Mouse (Mus musculus) testis, postnatal 10 days (tissue): ENCODE data around the gene Sh3pxd2b.

Experiments
- DNase-seq: peaks from one replicate; pipeline ENCODE4 v3.0.0; 2021; ENCODE audit warnings: low spot score

Gene Sh3pxd2b

DNA sequence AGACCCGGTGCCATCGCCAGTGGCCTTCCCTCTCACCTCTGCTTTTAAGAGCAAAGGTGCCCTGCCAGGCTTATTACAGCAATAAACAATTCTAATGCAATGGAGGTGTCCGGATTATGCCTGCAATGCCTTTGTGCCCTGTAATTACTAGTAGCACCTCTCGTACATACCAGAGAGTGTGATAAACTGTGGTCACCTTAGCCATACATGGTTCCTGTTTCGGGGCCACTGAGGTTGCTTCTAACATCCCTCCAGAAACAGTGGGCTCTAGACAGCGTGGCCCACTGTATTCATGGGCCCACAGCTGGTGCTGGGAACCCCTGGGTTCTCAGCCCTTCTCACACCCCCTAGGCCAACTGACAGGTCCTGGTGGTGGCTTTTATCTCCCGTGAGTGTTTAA lies 79.9 kb downstream of the Sh3pxd2b start:
- no peak for DNase-seq

DNA sequence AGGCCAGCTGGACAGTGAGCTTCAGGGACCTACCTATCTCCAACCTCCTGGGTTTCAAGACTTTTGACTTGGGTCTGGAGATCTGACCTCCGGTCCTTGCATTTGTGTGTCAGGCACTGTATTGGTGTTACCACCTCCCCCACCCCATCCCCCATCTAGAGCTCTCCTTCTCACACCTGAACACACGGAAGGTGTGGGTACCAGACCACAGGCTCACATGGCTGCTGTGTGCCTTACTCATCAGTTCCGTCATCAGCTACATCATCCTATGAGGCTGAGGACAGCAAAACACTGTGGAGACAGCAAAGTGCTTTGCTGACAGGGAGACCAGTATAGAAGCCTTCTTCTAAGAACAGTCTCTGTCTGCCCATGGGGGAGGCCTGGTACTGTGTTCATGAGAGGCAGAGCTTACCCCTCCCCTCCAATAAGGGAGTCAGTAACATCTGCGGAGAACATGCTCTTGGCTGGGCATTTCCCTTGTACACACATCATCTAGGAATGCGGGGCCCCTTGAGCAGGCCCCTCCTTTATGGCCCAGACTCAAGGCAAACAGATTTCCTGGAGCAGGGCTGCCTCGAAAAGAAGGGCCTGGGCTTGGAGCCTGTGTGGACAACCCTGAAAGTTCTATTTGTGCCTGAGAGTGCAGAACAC lies 87.9 kb downstream of the Sh3pxd2b start:
- DNase-seq, result peak; percentile 66

DNA sequence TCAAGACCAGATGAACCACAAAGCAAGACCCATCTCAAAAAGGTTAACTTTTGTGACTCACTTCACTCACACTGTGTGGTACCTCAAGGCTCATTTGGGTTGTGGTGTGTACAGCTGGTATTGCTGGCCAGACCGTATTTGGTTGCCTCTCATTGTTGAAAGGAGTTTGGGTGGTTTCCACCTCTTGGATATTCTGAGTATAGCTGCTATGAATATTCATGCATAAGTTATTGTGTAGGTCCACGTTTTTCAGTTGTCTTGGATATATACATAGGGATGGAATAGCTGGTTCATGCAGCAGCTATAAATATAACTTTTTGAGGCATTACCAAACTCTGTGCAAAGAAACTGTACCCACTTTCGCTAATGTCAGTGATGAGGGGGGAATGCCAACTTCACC lies 95.0 kb downstream of the Sh3pxd2b start:
- DNase-seq, result no peak

DNA sequence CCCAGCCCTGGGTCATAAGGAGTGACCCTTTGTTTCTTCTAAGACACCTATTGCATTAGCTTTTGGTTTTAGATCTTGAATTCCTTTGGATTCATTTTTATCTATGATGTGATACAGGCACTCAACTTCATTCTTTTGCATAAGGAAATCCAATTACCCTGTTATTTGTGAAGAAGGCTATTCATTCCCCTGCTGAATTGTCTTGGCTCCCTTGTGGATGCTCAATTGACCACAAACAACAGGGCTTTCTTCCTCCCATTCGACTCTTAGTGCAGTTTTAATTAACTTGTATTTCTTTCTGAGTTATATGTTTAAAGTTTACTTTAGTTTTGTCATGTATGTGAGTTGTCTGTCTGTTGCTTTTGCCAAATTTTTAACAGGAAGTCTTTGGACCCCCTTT lies 96.6 kb downstream of the Sh3pxd2b start:
- no peak for DNase-seq

DNA sequence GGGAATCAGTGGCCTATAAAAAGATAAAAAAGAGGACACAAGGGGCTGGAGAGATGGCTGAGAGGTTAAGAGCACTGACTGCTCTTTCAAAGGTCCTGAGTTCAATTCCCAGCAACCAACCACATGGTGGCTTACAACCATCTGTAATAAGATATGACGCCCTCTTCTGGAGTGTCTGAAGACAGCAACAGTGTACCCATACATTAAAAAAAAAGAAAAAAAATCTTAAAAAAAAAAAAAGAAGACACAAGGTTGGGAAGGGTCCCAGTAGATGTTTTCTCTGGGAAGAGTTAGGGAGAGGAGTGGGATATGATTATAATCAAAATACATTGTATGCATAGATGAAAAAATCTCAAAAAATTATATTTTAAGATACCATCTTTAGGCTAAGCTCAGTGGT lies 97.5 kb downstream of the Sh3pxd2b start:
- DNase-seq, result no peak

DNA sequence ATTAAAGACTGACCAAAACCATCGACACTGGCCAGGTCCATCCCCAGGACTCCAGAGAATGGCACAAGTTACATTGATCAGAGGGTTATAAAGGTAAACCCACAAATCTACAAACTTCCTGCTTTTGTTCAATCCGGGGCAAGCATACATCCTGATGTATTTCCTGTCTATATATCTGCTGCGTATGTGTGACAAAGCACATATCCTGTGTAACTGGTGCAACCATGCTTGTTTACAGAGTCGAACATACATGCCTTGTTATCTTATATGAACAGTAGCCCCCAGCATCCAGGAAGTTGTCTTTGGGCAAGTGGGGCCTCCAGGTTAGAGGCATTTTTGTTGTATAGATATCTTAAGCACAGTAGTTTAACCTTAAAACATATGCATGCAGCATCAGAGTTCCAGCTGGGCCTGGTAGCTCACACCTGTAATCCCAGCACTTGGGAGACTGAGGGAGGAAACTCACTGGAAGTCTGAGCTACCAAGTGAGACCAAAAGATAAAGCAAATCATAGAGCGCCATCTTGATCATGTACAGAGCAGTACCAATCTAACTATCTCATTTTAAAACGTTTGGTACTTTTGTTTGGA lies 98.1 kb downstream of the Sh3pxd2b start:
- no peak for DNase-seq

DNA sequence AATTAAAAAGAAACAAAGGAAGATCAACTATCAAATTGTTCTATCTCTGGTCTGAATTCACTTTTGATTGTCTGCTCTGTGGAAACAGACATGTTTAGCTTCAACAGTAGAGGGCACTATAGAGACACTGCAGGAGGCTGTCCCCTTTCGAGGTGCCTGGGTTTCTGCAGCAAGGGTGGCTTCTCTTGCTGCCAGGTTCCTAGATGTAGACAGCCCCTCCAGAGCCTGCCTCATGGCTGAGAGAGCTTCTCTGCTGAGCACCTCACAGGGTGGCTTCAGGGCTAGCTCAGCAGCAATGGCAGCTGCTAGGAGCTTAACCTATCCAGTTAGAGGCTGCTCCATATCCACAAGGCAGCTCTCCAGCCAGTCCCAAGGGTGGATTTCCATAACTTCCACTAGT lies 102.6 kb downstream of the Sh3pxd2b start:
- DNase-seq, result peak; percentile 53

DNA sequence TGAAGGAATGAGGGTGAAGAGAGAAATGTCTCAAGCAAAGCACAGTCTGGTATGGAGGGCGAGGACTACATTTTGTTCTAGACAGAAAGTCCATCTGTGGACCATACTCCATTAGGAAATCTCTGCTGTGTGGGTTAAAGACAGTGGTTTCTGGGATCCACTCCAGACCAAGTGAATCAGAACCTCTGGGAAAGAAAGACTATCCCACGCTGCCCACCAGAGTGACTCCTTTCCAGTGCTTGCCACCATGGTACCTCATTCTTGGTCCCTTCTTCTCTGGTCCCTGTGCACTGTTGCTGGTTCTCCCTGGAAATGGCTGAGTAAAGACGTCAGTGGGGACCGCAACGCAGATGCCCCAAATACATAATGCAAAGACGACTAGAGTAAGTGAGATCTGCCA lies 103.7 kb downstream of the Sh3pxd2b start:
- no peak for DNase-seq

DNA sequence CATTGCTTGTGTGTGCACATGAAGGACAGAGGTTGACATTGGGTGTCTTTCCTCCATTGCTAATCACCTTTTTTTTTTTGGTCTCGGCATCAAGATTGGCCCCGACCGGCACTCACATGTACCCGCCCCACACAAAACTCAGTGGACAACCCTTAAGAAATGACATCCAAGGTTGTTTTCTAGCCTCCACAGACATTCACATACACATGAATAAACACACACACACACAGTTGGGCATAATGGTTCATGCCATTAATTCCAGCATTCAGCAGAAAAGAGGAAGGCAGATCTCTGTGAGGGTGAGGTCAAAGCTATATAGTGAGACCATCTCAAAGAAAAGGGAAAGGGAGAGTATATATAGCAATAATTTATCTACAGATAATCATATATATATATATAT lies 105.1 kb downstream of the Sh3pxd2b start:
- no peak for DNase-seq

DNA sequence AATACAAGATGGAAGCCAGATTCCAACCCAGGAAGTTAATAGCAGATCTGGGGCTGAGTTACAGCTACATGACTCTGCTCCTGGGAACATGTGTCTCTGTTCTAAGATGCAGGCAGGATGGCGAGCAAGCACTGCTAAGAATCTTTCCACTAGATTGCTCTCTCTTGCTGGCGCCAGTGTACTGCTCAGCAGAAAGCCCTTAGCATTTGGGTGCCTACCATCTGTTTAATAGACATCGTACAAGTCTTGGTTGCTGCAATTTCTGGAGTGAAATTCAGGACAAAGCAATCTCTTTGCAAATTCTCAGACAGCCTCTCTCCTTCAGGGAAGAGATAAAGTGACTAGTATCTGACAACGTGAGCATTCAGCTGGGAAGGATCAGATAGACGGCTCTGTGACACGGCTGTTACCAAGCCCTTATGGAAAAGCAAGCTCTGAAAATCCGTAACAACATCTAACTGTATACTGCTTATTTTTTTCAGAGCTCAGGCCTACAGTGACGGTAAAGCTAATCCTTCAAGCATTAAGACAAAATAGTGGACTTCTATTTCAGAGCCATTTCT lies 105.8 kb downstream of the Sh3pxd2b start:
- no peak for DNase-seq

DNA sequence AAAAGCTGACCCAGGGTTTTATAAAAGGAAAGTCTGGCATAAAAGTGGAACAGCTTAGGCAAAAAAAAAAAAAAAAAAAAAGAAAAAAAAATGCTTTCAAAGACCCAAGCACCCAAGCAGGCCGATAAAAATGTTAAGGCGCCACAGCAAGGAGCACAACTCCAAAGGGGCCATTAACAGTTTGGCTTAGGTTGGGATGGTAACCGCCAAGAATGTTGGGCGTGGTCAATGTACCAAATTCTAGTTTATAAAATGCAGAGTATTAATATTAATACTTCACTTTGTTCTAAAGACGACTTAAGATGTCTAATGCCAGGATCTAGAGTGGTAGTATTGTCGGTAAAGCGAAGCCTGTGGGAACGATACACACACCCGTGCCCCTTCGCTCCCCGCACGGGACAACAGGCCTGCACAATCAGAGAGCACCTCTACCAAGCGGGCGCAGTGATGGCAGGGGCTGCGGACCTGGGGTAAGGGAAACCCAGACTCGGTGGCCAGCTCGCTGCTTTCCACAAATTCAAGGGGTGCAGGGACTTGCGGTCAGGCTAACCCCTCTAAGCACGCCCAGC lies 106.7 kb downstream of the Sh3pxd2b start:
- no peak for DNase-seq

DNA sequence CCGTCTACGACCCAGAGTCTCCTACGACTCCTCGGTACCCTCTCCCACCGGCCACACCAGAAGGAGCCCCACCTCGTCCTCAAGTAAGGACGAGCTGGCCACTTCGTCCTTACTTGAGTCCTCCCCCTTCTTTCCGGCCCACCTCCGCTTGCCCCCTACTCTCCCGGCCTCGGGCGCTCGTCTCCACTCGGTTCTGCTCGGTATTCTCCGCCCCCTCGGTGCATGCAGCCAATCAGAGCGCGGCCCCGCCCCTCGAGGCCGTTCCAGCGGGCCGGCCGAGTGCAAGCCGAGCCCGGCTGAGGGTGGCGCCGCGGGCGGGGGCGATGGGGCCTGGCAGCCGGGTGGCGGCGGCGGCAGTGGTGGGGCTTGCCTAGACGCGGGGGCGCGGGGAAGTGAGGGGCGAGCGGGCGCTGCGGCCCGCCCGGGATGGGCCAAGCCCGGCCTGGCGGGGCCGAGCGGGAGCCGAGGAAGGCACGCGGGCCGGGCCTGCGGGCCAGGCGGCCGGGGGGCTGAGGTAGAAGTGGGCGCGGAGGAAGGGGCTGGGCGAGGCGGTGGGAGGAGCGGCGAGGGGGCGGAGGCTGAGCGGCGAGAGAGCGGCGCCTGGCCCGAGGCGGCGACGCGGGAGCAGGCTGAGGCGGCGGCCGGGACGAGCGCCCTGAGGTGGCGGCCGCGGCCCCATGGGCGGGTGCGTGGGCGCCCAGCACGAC lies 107.3 kb downstream of the Sh3pxd2b start, which contains the start of gene Ubtd2:
Gene Ubtd2 (plus strand): TSS at position 571 of the 707 bp plus-strand sequence.
- peak; percentile 99 for DNase-seq

DNA sequence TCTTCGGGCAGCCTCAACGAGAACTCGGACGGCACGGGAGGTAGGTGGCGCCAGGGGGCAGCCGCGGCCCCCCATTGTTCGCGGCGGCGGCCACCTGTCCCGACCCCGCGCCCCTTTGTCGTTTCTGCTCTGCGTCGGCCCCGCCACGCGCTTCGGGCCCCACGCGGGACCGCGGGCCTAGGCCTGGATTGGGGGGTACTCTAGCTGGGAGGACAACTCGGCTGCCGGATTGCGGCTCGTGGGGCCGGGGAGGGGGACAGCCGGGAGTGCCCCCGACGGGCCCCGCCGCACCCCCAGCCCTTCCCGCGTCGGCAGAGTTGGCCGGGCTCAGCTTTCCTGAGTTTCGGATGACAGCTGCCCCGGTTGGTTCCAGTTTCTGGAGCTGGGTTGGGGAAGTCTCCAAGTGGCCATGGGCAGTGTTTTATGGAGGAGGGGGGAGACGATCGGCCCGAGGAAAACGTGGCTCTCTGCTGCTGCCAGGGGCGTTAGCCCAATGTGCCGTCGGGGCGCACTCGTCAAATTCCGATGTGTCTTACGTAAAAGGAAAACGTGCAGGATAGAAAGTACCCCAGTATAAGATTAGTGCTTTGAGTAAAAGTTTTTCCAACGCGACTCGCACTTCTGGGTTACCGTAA lies 108.0 kb downstream of the Sh3pxd2b start:
- DNase-seq, result no peak

DNA sequence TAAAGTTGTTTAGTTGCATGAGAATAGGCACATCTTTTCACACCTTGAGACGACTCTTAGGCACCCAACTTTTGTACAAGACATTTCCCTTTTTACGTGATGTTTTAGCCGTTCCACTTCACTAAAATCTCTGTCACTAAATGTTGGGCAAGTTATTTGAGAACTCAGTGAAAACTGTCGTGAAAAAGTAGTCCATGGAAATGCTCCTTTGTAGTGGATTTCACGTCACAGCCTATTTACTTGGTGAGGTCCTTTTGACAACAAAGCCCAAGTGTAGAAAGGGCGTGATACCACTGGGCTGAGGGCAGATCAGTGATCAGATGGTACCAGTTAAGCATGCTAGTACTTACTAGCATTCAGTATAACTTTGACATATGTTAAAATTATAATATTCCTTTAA lies 108.7 kb downstream of the Sh3pxd2b start:
- DNase-seq, result no peak

DNA sequence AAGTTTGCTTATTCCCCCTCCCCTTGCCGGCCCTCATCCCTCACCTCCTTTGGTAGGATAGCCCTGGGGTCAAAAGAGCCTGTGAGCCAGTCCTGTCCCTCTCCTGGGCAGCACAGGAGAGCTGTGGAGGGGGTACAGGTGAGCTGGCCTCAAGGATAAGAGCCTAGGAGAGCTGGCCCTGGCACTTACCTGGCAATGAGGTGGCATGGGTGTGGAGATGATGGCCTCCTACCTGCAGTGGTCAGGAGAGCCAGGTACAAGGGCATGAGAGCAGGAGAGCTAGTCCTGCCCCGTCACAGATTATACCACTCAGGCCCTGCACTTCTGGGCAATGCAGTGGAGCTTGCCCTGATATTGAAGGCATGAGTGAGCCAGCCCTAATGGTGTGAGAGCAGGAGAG lies 116.7 kb downstream of the Sh3pxd2b start:
- DNase-seq, result no peak

DNA sequence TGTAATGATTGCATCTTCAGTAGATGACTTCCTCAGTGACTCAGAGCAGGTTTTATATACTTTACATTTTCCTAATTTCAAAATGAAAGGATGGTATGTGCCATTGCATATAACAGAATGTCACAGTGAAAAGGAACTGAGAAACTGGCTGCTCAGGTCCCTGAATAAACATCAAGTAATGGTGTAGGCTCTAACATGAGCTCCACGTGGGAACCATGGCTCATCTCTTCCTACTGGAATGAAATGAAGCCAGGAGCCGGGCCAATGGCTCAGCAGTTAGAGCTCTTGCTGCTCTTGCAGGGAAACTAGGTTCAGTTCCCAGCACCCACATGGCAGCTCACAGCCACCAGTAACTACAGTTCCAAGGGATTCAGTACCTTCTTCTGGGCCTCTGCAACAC lies 124.3 kb downstream of the Sh3pxd2b start:
- no peak for DNase-seq

DNA sequence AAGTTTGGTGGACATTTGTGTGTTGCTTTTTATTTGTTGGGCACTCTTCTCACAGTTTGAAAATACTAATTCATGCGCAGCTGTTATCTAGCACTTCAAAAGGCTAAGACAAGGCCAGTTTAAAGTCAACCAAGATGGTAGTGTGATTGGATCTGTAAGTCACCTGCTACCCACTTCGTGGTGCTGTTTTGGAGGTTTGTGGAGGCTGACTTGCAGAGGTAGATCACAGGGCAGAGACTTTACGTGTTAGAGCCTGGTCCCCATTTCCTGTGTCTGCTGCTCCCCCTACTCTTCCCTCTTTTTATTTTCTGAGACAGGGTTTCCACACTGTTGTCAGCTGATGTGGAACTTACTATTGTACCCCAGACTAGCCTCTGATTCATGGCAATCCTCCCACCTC lies 127.1 kb downstream of the Sh3pxd2b start:
- no peak for DNase-seq

DNA sequence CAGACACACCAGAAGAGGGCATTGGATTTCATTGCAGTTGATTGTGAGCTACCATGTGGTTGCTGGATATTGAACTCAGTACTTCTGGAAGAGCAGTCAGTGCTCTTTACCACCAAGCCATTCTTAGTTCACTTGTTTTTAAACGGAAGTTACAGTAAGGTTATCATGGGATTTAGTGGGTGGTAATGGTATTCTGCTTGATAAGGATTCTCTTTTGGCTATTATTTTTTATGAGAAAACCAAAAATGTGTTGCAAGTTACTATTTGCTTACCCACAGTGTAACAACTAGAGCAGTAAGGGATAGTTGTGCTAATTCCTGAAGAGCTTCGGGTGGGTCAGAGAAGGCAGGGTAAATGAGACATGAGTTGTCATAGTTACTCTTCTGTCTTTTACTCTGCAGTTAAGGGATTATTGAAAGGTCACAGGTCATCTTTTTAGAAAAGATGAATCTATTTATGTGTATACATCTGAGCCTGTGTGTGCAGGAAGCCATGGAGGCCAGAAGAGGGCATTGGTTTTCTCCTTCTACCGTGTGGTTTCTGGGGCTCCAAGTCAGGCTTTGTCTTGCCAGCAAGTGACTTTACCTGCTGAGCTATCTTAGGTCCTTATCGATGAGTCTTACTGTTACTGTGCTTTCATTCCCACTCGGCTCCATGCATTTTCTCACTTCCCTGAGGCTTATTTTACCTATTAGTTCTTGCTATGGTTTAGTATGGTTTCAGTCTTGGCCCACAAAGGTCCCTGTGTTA lies 128.0 kb downstream of the Sh3pxd2b start:
- DNase-seq, result no peak
